Mouse (Mus musculus): ENCODE measurements around the gene Cnot10.

- TF ChIP-seq GATA1 (IDR thresholded peaks at IDR 0.05; ENCODE audit: borderline replicate concordance, low read length), result no peak
- no peak for TF ChIP-seq FLI1 (IDR thresholded peaks at IDR 0.05; ENCODE audit: low read length)
Observed at GRCm38 (mm10) chr9:114568682-114569474, 71.1 kb downstream of the Cnot10 start.

Measured in megakaryocyte, embryonic 14.5 days (primary cell).